Mouse (Mus musculus): Measurements from ENCODE around the gene Sh3tc1.

- TF ChIP-seq CTCF (IDR thresholded peaks at IDR 0.05; ENCODE audit: borderline replicate concordance, control insufficient read depth, extremely low read depth, insufficient read depth, low read length, poor library complexity) (no peak), POLR2A (IDR thresholded peaks at IDR 0.05; ENCODE audit: control insufficient read depth, extremely low read depth, insufficient read depth, low read length, poor library complexity) (no peak)
Observed at GRCm38 (mm10) chr5:35756020-35756419, 16.2 kb upstream of the Sh3tc1 start.
